Comparison of ENCODE assay signal across 14 mouse cellular contexts in genomic region chr5:37332066-37332465, GRCm38 (mm10). TPM values are rescaled to one million over a fixed set of nuclear protein-coding genes. Genes with fewer than 3 reads are reported as not detected.
"Had no signal": no experiment of that assay in that cellular context is flagged by ENCODE, and none has a peak within 500 bp of the region (broad histone marks: within the 10 kb centered on the region; RNA-seq: fewer than 3 reads in every experiment).

No protein-coding gene starts in this region.

- H3K9me3 ChIP-seq: limb, embryonic 12.5 days; liver, embryonic 13.5 days; lung, embryonic 15.5 days; midbrain, embryonic 10.5 days; neural tube, embryonic 15.5 days had no signal

- DNase-seq: layer of hippocampus, postnatal 36 days; liver; liver, embryonic 13.5 days; liver, postnatal 0 days; midbrain, embryonic 14.5 days; thymus, adult 18-20 months; thymus, postnatal 14 days had no signal

- H3K36me3 ChIP-seq: liver, embryonic 13.5 days; neural tube, embryonic 15.5 days had no signal

- ATAC-seq: hindbrain, postnatal 0 days; liver, postnatal 0 days had no signal

- H3K27me3 ChIP-seq: limb, embryonic 12.5 days; lung, embryonic 15.5 days had no signal

- H3K4me2 ChIP-seq: limb, embryonic 12.5 days; liver, embryonic 13.5 days; lung, embryonic 15.5 days; neural tube, embryonic 15.5 days had no signal

- H3K27ac ChIP-seq: hindbrain, postnatal 0 days; limb, embryonic 12.5 days; liver, embryonic 13.5 days; lung, embryonic 15.5 days; midbrain, embryonic 10.5 days; neural tube, embryonic 15.5 days had no signal

- H3K9ac ChIP-seq: limb, embryonic 12.5 days; liver, embryonic 13.5 days; liver, postnatal 0 days; lung, embryonic 15.5 days; neural tube, embryonic 15.5 days had no signal

- H3K4me3 ChIP-seq: limb, embryonic 12.5 days; liver, embryonic 13.5 days; lung, embryonic 15.5 days; midbrain, embryonic 10.5 days; myocyte; neural tube, embryonic 15.5 days had no signal

RNA-seq across cellular contexts. Expression of gene Evc, which starts 4.6 kb away (rescaled TPM):
- total RNA-seq: megakaryocyte progenitor cell, adult 5-6 weeks had no signal
